Mouse (Mus musculus): ENCODE measurements around the gene Gm20498.
"Not testable (repeated sequence)": the region's sequence is repeated elsewhere in the genome, so short reads cannot be mapped to it uniquely, and the experiment has no call there.

Gm20498 gene

DNA sequence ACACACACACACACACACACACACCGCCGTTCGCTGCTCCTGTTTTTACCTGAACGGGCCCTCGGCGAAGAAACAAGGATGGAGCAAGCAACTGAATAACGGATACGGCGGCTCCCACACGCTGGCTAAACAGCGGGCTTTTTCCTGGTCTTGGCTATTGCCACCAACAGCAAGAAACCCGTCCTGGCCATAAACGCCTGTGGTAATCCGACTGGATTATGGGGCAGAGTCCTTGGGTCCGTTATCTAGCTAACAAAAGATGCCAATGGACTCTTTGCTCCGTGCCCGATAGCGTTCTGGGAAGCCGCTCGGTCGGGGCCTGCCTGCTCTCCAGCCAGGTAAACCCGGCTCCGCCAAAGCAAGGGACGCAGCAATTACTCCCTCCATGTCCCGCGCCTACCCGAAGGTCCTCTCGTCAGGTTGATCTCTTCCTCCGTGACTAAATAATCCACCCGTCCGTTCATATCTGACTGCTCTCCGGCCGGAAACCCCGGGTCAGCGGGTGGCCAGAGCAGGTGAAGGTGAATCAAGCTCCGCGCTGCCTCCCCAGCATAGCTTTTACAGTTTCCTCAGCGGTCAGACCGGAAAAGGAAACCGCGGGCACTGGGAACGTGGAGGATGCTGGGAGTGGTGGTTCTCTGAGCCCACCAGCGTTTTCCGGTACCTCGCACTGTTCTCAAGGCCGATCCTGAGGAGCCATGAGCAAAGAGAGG is at the start of gene Gm20498, which contains the start of gene Synj2bp:
Gene Gm20498 (minus strand): TSS at position 590 of the 713 bp plus-strand sequence.
Gene Synj2bp (minus strand): TSS at position 596 of the 713 bp plus-strand sequence.
- DNase-seq (ENCODE audit: low read depth, low spot score), result peak; percentile 98

GRCm38 (mm10) chr12:81568374-81568773 is 35.7 kb upstream of the Gm20498 start, which contains the start of gene Adam21:
TSS of gene Adam21 (minus strand) at chr12:81568474.
- DNase-seq (ENCODE audit: low read depth, low spot score), result no peak

- no peak for DNase-seq (ENCODE audit: low read depth, low spot score)
Observed at GRCm38 (mm10) chr12:81567931-81568330, 35.2 kb upstream of the Gm20498 start.

GRCm38 (mm10) chr12:81564173-81564572 is 31.5 kb upstream of the Gm20498 start:
- DNase-seq (ENCODE audit: low read depth, low spot score), result peak; percentile 75

DNA sequence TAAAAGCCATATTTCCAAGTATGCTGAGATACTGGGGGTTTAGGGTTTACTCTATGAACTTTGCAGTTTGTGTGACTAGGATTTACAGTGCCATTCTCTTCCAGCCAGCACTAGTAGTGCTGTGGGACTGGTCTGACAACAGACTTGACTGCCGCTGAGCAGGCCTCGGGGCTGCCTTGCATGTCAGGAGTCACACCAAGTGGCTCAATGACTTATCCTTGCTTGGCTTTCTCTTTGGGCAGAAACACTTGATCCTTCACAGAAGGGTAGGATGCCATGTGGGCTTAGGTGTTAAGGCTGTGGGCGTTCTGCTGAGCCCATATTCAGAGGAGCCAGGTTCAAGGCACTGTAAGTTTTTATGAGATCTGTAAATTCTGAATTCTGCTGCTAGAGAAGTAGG is 16.6 kb upstream of the Gm20498 start:
- DNase-seq (ENCODE audit: low read depth, low spot score), result no peak

DNA sequence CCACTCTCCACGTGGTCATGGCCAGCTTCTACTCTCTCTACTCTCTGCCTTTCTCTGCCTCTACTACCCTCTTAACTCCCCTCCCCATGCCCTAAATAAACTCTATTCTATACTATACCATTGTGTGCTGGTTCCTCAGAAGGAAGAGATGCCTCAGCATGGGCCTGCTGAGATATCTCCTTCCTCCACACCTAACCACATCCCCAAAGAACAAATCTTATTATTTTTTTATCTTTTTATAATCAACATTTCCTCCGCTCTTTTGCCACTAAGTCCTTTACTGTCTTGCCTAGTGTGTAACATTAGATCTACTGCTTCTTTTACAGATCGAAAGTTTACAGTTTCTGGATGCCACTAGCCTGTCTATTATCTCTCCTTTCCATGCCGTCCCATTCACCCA is 14.5 kb upstream of the Gm20498 start:
- no peak for DNase-seq (ENCODE audit: low read depth, low spot score)

GRCm38 (mm10) chr12:81533029-81533419 is 319 bp upstream of the Gm20498 start:
- no peak for DNase-seq (ENCODE audit: low read depth, low spot score)

DNA sequence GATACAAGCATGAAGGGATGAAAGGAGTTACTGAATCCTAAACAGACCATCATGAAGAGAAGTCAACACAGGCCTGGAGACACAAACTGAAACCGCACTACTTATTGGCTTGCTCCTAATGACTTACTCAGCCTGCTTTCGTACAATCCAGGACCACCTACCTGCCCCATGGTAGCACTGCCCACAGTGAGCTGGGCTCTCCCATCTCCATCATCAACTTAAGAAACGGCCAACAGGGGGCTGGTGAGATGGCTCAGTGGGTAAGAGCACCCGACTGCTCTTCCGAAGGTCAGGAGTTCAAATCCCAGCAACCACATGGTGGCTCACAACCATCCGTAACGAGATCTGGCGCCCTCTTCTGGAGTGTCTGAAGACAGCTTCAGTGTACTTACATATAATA is 2.1 kb downstream of the Gm20498 start:
- DNase-seq (ENCODE audit: low read depth, low spot score), result not testable (repeated sequence)

DNA sequence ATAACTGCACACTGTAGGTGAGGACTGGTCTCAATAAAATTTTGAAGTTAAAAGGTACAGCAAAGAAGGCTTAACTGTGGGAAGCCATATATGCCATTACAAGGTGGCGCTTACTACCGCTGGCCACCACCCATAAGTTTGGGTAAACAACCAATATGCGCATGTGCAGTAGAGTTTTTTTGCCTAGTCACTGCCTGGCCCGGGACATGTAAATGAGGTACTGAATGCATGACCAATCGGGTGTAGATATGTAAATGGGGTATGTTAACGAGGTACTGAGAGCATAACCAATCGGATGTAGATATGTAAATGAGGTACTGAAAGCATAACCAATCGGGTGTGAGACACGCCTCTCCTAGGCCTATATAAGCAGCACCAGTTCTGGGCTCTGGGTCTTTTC is 35.8 kb downstream of the Gm20498 start:
- DNase-seq (ENCODE audit: low read depth, low spot score), result not testable (repeated sequence)

- no peak for DNase-seq (ENCODE audit: low read depth, low spot score)
Observed at GRCm38 (mm10) chr12:81490491-81490890, 42.2 kb downstream of the Gm20498 start.

DNA sequence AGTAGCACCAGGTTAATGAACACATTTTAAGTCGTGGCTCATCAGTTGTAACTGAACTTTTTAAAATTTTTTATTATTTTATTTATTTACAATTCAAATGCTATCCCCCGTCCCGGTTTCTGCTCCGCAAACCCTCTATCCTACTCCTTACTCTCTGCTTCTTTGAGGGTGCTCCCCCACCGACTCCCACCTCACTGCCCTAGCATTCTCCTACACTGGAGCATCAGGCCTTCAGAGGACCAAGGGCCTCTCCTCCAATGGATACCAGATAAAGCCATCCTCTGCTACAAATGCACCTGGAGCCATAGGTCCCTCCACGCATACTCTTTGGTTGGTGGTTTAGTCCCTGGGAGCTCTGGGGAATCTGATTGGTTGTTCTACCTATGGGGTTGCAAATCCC is 47.4 kb downstream of the Gm20498 start:
- DNase-seq (ENCODE audit: low read depth, low spot score), result no peak

DNA sequence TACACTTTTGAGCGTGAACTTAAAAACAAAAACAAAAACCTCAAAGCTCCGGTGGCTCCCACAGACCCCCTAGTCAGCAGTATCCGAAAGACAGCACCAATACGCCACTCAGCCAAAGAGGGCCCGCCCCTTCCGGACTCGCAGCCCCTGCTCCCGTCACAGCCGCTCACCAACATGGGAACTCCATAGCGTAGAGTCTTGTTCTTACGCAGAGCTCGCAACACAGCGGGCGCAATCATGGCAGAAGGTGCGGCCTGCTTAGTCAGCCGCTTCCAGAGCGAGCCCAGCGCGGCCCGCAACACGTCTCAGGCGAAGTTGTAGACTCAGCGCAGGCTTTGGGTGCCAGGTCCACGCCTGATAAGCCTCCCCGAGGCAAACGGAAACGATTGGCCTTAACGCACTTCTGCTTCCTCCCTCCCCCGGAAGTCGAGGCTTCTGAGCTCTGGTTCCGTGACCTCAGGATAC is 47.9 kb downstream of the Gm20498 start, which contains the start of gene Cox16:
Gene Cox16 (minus strand): TSS at position 401 of the 465 bp plus-strand sequence.
- DNase-seq (ENCODE audit: low read depth, low spot score), result peak; percentile 96

GRCm38 (mm10) chr12:81484212-81484611 is 48.5 kb downstream of the Gm20498 start:
- no peak for DNase-seq (ENCODE audit: low read depth, low spot score)

DNA sequence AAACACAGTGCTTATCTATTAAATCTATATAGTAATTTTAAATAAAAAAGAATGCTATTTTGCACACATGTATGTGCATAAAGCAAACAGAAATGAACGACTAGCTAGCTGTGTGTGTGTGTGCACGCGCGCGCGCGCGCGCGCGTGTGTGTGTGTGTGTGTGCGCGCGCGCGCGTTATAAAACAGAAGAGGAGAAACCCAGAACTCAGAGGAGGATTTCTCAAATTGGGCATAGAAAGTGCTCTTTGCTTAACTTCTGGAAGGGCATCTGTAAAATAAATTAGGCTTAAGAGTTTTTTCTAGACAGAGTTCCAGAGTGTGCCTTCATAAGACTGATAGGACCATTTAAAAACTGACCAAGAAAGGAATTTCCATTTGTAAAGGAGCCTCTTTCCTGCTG is 49.0 kb downstream of the Gm20498 start:
- peak; percentile 72 for DNase-seq (ENCODE audit: low read depth, low spot score)

GRCm38 (mm10) chr12:81459051-81459450 is 73.7 kb downstream of the Gm20498 start:
- DNase-seq (ENCODE audit: low read depth, low spot score), result not testable (repeated sequence)

DNA sequence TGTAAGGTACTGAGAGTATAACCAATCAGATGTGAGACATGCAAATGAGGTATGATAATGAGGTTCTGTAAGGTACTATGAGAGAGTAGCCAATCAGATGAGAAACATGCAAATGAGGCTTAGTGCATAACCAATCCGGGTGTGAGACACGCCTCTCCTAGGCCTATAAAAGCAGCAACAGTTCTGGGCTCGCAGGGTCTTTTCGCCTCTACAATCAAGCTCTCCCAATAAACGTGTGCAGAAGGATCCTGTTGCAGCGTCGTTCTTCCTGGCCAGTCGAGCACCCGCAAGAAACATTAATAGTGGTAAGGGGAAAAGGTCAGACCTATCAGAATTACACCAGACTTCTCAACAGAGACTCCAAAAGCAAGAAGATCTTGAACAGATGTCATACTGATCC is 93.7 kb downstream of the Gm20498 start:
- not testable (repeated sequence) for DNase-seq (ENCODE audit: low read depth, low spot score)

DNA sequence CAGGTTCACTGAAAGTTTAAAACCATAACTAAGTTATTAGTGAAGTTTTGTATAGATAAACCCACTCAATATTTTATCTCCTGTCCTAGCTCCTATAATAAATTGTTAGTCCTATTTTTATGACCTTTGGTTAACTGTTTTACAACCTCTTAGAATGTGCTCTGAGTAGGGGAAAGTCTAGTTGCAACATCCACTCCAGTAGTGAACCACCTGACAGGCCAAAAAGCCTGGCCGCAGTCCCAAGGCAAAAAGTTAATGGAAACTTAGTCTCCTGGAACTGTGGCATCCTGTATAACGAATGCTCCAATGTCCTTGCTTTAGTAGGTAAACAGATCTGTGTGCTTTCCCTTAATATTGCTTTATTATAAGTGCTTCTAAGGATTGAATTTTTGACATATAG is 97.9 kb downstream of the Gm20498 start:
- DNase-seq (ENCODE audit: low read depth, low spot score), result not testable (repeated sequence)

DNA sequence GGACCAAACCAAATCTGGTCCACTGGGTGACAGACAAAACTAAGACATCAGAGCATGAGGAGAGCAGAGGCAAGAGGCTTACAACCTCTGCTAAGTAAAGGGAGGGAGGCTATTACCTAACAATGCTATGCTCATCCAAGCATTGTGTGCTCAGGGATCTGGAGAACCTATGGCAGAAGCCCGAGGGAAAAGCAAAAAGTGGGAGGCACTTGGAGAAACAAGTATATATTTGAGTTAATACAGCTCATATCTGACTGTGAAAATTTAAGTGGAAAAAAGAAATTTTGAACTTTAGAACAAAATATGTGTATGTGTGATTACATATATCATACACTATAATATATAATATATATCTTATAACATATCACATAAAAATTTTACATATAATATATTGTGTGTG is 110.9 kb downstream of the Gm20498 start, which contains the start of gene Adam4:
Gene Adam4 (minus strand): TSS at position 101 of the 400 bp plus-strand sequence.
- no peak for DNase-seq (ENCODE audit: low read depth, low spot score)

- DNase-seq (ENCODE audit: low read depth, low spot score), result peak; percentile 39
Observed at GRCm38 (mm10) chr12:81413211-81413610, 119.5 kb downstream of the Gm20498 start.

DNA sequence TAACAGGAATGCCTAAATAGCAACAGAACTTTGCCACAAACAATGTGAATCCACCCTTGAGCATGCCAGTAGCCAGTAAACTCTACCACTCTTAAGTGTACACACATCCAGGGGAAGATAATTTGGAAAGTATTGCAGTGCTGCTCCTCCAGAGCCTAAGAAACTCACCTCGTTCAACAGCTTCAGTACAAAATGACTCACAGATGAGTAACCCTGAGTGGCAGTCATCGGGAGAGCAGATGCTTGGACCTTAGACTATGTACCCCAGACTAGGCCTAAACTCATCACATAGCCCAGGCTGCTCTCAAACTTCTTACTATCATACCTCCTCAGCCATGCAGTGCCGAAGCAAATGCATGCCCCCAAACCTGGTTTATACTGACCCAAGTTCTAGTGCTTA is 123.7 kb downstream of the Gm20498 start:
- peak; percentile 26 for DNase-seq (ENCODE audit: low read depth, low spot score)

DNA sequence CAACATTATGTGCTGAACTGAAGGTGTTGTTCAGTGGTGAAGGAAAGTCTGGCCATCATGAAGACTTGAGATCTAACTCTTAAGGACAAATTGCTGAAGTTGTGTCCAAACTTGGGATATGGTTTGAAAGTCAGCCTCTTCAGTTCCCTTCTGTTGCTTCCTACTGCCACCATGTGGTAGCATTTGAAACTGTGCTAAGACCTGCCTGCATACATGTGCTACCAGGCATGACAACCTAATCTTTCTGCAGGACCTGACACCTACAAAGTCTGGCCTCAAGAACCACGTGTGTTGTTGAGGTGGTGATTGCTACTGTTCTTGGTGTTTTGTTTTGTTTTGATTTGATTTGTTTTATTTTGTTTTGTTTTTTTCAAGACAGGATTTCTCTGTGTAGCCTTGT is 130.5 kb downstream of the Gm20498 start:
- peak; percentile 89 for DNase-seq (ENCODE audit: low read depth, low spot score)

- DNase-seq (ENCODE audit: low read depth, low spot score), result not testable (repeated sequence)
Observed at GRCm38 (mm10) chr12:81379364-81379763, 153.3 kb downstream of the Gm20498 start, which contains the start of gene Gm4787. TSS of gene Gm4787 (minus strand) at chr12:81379464.

DNA sequence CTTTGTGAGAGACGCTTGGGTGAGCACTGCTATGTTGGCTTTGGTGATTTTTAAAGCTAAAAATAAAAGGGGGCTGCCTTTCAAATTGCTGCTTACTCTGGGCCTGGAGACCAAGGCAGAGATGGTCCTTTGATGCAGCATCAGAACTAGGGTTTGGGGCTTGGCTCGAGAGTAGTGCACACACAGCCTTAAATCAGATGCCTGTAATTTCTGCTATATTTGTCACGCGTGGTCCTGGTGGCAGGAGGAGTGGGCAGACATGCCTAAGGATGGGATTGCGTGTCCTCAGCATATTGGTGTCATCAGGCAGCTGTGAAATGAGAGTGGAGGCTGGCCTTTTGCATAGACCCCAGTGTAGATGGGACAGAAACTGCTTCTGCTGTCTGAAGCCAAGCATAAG is 198.9 kb downstream of the Gm20498 start:
- DNase-seq (ENCODE audit: low read depth, low spot score), result peak; percentile 35
